Mouse (Mus musculus): ENCODE data around the gene Dcpp1. TPM values are rescaled to one million over a fixed set of nuclear protein-coding genes. Genes with fewer than 3 reads are reported as not detected.

Dcpp1 gene
- not detected in 2 replicates for polyA plus RNA-seq (2015; fragmentation: Nextera tagmentation; extraction: Ambion mirVana)

DNA sequence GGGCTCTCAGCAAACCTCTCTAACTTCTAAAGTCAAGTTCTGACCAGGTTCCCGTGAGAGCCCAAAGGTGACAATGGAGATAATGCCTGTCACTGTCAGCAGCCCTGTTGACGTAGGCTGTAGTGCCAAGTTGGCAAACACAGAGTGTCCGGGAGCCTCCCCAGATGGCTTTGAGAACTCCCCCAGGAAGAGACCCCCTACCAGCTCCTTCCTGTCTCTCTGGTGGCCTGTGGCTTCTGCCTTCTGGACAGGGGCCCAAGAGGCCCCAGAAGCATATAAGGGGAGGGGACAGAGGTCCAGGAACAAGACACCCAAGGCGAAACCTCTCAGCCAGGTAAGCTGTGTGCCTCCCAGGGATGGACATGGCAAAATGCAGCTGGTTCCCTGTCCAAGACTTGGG is at the start of gene Dcpp1, which contains the start of gene Dcpp2:
Dcpp1 (plus strand) TSS at position 301 of the 400 bp plus-strand sequence.
Dcpp2 (plus strand) TSS at position 305 of the 400 bp plus-strand sequence.

DNA sequence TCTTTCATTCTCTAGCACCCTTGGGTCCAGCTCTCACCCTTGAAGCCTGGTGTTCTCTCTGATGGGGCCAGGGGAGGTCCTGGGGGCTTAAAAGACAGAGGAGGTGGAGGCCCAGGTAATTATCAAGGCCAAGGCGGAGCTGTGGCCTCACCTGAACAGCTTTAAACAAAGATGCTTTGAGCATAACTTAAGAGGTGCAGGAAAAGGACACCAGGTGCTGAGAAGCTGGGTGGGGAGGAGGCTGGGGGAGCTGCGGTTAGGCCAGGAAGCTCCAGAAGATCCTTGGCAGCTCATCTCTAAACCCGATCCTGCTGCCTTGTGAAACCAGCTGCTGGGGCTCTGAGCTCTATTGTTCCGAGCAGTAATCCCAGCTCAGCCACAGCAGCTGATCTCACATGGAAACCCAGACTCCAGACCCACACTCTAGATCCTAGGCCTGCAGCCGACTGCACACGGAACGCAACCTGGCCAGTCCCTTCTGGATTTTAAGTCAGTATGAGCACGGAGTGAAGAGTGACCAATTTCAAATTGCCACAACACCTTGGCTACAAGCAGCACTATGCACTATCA is 44.6 kb upstream of the Dcpp1 start, which contains the start of gene Prss33:
Prss33 (minus strand) TSS at position 51 of the 570 bp plus-strand sequence.

DNA sequence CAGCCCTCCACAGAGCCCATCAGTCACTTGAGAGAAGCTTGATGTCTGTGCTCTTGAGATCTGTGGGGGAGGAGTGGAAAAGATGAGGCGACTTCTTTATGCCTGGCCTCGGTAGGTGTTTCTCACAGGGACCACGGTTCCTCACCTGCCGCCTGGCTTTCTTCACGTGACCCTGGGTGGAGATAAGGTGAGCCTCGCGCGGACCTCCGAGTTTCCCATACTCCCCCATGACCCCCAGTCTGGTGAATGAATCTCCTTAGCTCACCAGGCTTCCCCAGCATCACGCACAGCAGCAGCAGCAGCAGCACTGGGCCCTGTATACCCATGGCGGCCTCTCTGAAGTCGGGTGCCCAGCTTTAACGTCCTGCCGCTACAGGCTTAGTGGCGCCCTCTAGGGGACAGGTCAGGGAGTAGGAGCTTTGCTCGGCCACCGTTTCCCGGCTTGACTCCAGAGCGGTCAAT is 36.8 kb upstream of the Dcpp1 start, which contains the start of the genes Prss32 and Prss41:
Prss32 (plus strand) TSS at position 44 of the 462 bp plus-strand sequence.
Prss41 (minus strand) TSS at position 361 of the 462 bp plus-strand sequence.

DNA sequence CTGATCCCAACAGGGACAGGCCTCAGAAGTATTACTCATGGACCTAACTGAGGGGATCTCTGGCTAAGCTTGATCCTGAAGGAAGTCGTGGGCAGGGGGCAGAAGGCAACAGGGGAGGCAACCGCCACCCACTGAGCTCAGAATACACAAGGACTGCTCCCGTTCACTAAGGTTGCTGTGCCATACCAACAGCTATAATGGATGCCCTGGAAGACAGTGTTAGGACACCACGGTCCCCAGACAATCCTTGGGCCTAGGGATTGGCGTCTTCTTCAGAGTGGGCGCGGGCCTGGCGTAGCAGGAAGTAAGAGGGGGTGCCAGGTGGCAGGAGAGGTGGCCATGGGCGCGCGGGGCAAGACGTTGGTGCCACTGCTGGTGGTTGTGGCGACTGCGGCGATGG is 12.9 kb upstream of the Dcpp1 start, which contains the start of gene Prss21:
Prss21 (plus strand) TSS at position 301 of the 400 bp plus-strand sequence.

DNA sequence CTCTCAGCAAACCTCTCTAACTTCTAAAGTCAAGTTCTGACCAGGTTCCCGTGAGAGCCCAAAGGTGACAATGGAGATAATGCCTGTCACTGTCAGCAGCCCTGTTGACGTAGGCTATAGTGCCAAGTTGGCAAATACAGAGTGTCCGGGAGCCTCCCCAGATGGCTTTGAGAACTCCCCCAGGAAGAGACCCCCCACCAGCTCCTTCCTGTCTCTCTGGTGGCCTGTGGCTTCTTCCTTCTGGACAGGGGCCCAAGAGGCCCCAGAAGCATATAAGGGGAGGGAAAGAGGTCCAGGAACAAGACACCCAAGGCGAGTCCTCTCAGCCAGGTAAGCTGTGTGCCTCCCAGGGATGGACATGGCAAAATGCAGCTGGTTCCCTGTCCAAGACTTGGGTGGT is 36.5 kb downstream of the Dcpp1 start, which contains the start of gene Dcpp3:
Dcpp3 (plus strand) TSS at position 301 of the 400 bp plus-strand sequence.

Other genes with a start within 250 kb of the Dcpp1 start
- 3.0 and 4.4 TPM in 2 replicates for gene Mmp25, start 235.6 kb upstream of the Dcpp1 start, polyA plus RNA-seq (2015; fragmentation: Nextera tagmentation; extraction: Ambion mirVana)
- gene Bicdl2, start 220.4 kb upstream of the Dcpp1 start, polyA plus RNA-seq (2015; fragmentation: Nextera tagmentation; extraction: Ambion mirVana) = 0.11 and 0.35 TPM in 2 replicates
- gene Hcfc1r1, start 207.3 kb upstream of the Dcpp1 start, polyA plus RNA-seq (2015; fragmentation: Nextera tagmentation; extraction: Ambion mirVana) = 43.1 and 43.5 TPM in 2 replicates
- gene Thoc6, start 207.0 kb upstream of the Dcpp1 start, polyA plus RNA-seq (2015; fragmentation: Nextera tagmentation; extraction: Ambion mirVana) = 21.1 and 22.3 TPM in 2 replicates
- gene Tnfrsf12a, start 203.4 kb upstream of the Dcpp1 start, polyA plus RNA-seq (2015; fragmentation: Nextera tagmentation; extraction: Ambion mirVana) = 3.4 and 4.0 TPM in 2 replicates
- 0.11 TPM in 1 of 2 replicates, not detected in the other for gene Cldn6, start 201.6 kb upstream of the Dcpp1 start, polyA plus RNA-seq (2015; fragmentation: Nextera tagmentation; extraction: Ambion mirVana)
- 0.08 TPM in 2 replicates for gene Cldn9, start 196.8 kb upstream of the Dcpp1 start, polyA plus RNA-seq (2015; fragmentation: Nextera tagmentation; extraction: Ambion mirVana)
- gene 1520401A03Rik, start 158.1 kb upstream of the Dcpp1 start, polyA plus RNA-seq (2015; fragmentation: Nextera tagmentation; extraction: Ambion mirVana) = 0.11 TPM in 1 of 2 replicates, not detected in the other
- 37.2 and 39.2 TPM in 2 replicates for gene Pkmyt1, start 154.5 kb upstream of the Dcpp1 start, polyA plus RNA-seq (2015; fragmentation: Nextera tagmentation; extraction: Ambion mirVana)
- 10.5 and 12.2 TPM in 2 replicates for gene Paqr4, start 140.0 kb upstream of the Dcpp1 start, polyA plus RNA-seq (2015; fragmentation: Nextera tagmentation; extraction: Ambion mirVana)
- not detected in 2 replicates for gene Kremen2, start 135.0 kb upstream of the Dcpp1 start, polyA plus RNA-seq (2015; fragmentation: Nextera tagmentation; extraction: Ambion mirVana)
- 19.2 and 22.6 TPM in 2 replicates for gene Flywch1, start 109.3 kb upstream of the Dcpp1 start, polyA plus RNA-seq (2015; fragmentation: Nextera tagmentation; extraction: Ambion mirVana)
- gene Flywch2, start 94.8 kb upstream of the Dcpp1 start, polyA plus RNA-seq (2015; fragmentation: Nextera tagmentation; extraction: Ambion mirVana) = 3.5 and 6.6 TPM in 2 replicates
- gene Srrm2, start 90.3 kb upstream of the Dcpp1 start, polyA plus RNA-seq (2015; fragmentation: Nextera tagmentation; extraction: Ambion mirVana) = 290 and 303 TPM in 2 replicates
- 632 and 659 TPM in 2 replicates for gene Elob, start 51.7 kb upstream of the Dcpp1 start, polyA plus RNA-seq (2015; fragmentation: Nextera tagmentation; extraction: Ambion mirVana)
- gene Prss33, start 44.8 kb upstream of the Dcpp1 start, polyA plus RNA-seq (2015; fragmentation: Nextera tagmentation; extraction: Ambion mirVana) = not detected in 2 replicates
- gene Prss32, start 37.0 kb upstream of the Dcpp1 start, polyA plus RNA-seq (2015; fragmentation: Nextera tagmentation; extraction: Ambion mirVana) = not detected in 2 replicates
- gene Prss41, start 36.7 kb upstream of the Dcpp1 start, polyA plus RNA-seq (2015; fragmentation: Nextera tagmentation; extraction: Ambion mirVana) = not detected in 2 replicates
- not detected in 2 replicates for gene Prss21, start 12.8 kb upstream of the Dcpp1 start, polyA plus RNA-seq (2015; fragmentation: Nextera tagmentation; extraction: Ambion mirVana)
- not detected in 2 replicates for gene Dcpp2, start within 50 bp of the Dcpp1 start, polyA plus RNA-seq (2015; fragmentation: Nextera tagmentation; extraction: Ambion mirVana)
- not detected in 2 replicates for gene Dcpp3, start 36.6 kb downstream of the Dcpp1 start, polyA plus RNA-seq (2015; fragmentation: Nextera tagmentation; extraction: Ambion mirVana)
- gene Sbp, start 60.8 kb downstream of the Dcpp1 start, polyA plus RNA-seq (2015; fragmentation: Nextera tagmentation; extraction: Ambion mirVana) = not detected in 2 replicates
- not detected in 2 replicates for gene Sbpl, start 74.4 kb downstream of the Dcpp1 start, polyA plus RNA-seq (2015; fragmentation: Nextera tagmentation; extraction: Ambion mirVana)
- 0.20 and 0.36 TPM in 2 replicates for gene Prss30, start 99.7 kb downstream of the Dcpp1 start, polyA plus RNA-seq (2015; fragmentation: Nextera tagmentation; extraction: Ambion mirVana)
- gene Prss22, start 117.2 kb downstream of the Dcpp1 start, polyA plus RNA-seq (2015; fragmentation: Nextera tagmentation; extraction: Ambion mirVana) = not detected in 2 replicates
- not detected in 2 replicates for gene Prss27, start 157.3 kb downstream of the Dcpp1 start, polyA plus RNA-seq (2015; fragmentation: Nextera tagmentation; extraction: Ambion mirVana)
- 16.6 and 18.2 TPM in 2 replicates for gene Kctd5, start 192.6 kb downstream of the Dcpp1 start, polyA plus RNA-seq (2015; fragmentation: Nextera tagmentation; extraction: Ambion mirVana)